ENCODE assay signal across 8 mouse cellular contexts in the genomic region with DNA sequence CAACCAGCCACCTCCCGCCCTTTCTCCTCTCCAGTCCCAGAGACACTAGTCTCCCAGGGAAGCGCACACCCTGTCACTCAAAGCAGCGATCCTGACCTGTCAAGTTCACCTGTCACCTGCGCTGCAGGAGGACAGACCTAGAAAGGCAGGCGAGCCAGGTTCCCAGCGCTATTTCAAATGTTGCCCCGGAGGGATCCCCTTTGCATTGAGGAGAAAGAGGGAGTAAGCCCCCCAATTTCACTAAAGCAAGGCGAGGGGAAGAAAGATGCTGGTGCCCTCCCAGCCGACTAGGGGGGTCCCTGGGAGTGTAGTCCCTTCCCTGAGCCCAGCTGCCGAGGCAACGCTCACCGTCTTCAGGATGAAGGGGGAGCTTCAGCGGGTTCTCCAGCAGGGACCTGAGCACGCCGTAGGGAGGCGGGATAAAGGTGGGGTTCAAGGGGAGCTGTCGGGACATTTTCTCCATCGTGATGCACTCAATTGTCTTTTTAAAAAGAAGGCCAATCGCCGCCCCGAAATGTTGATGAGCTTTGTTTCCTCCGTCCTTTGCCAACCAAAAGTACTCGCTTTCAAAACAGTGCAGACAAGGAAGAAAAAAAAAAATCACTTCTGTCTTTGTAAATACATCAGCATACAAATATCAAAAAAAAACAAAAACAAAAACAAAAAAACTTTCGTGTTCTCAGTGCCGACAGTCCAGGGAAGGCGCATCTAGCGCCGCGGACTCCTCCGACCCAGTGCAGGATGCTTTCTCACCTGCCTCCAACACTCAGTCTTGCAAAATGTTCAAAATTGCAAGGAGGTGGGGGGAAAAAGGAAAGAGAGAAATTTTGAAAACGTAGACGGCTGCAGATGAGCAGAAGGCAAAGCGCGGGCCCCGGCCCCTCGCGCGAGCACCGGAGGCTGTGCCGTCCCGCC. TPM values are rescaled to one million over a fixed set of nuclear protein-coding genes. Genes with fewer than 3 reads are reported as not detected.
DNase-seq lines count a peak whose midpoint lies in the region; ATAC-seq and TF ChIP-seq lines count a peak whose summit lies in the region.

No protein-coding gene starts in this region.

- peak; percentile 95 for DNase-seq in heart, adult 11 months
- no peak for DNase-seq in heart, postnatal 14 days
- peak; percentile 17 for DNase-seq in ES-E14 (ENCODE audit: low read depth, low spot score)
- peak; percentile 34 for DNase-seq in naive thymus-derived CD4-positive, alpha-beta T cell, adult 2 months (ENCODE audit: low read depth)
- no peak for DNase-seq in yolk sac, embryonic 10.5 days (ENCODE audit: low spot score)
- no peak for DNase-seq in adrenal gland, adult 2 months

- no peak overlapping the region for H3K27ac ChIP-seq in ES-E14 (ENCODE audit: insufficient read depth, low read depth, low read length, poor library complexity, severe bottlenecking)
- no peak overlapping the region for H3K27ac ChIP-seq in forebrain, embryonic 15.5 days (replicated peaks)
- no peak overlapping the region for H3K27ac ChIP-seq in kidney, embryonic 16.5 days (ENCODE audit: low read length)

- H3K36me3 ChIP-seq in ES-E14 (ENCODE audit: control insufficient read depth, insufficient read depth, low read length, poor library complexity, severe bottlenecking): no peaks in the 10 kb centered on the region; the same call in 1 of the 2 replicates
- no peaks in the 10 kb centered on the region for H3K36me3 ChIP-seq in forebrain, embryonic 15.5 days
- H3K36me3 ChIP-seq in kidney, embryonic 16.5 days (ENCODE audit: insufficient read depth, low read length): no peaks in the 10 kb centered on the region

- no peaks in the 10 kb centered on the region for H3K9me3 ChIP-seq in ES-E14 (ENCODE audit: control insufficient read depth, insufficient read depth, low read depth, low read length)
- no peaks in the 10 kb centered on the region for H3K9me3 ChIP-seq in forebrain, embryonic 15.5 days
- H3K9me3 ChIP-seq in kidney, embryonic 16.5 days (ENCODE audit: low read length): no peaks in the 10 kb centered on the region

- H3K4me3 ChIP-seq in ES-E14 (ENCODE audit: insufficient read depth in 1 of 2, low read depth in 1 of 2, low read length in 2 of 2, poor library complexity in 1 of 2, severe bottlenecking in 1 of 2): peak overlapping the region; percentile 11 to 58
- H3K4me3 ChIP-seq in forebrain, embryonic 15.5 days: peak overlapping the region; percentile 58
- peak overlapping the region; percentile 53 for H3K4me3 ChIP-seq in kidney, embryonic 16.5 days (ENCODE audit: low read length)

- no peak overlapping the region for H3K9ac ChIP-seq in ES-E14 (ENCODE audit: insufficient read depth, low read depth, low read length, poor library complexity, severe bottlenecking)
- peak overlapping the region; percentile 52 for H3K9ac ChIP-seq in forebrain, embryonic 15.5 days (replicated peaks)
- peak overlapping the region; percentile 36 for H3K9ac ChIP-seq in kidney, embryonic 16.5 days (replicated peaks; ENCODE audit: low read length)

- under 1% methylated on average over 41 of the region's 41 CpGs for WGBS in forebrain, embryonic 15.5 days
- WGBS in kidney, embryonic 16.5 days: under 1% methylated on average over 41 of the region's 41 CpGs

- in situ Hi-C loops in ES-E14 (cut with MboI; ENCODE audit: low sequenced_read_pairs in 2 of 2, unreplicated experiment in 2 of 2): no loop called here

- peaks cover 21% of the 10 kb centered on the region for H3K27me3 ChIP-seq in forebrain, embryonic 15.5 days
- peaks cover 12% of the 10 kb centered on the region for H3K27me3 ChIP-seq in kidney, embryonic 16.5 days (ENCODE audit: insufficient read depth, low read length)

- H3K4me2 ChIP-seq in forebrain, embryonic 15.5 days (replicated peaks): peak overlapping the region; percentile 96
- H3K4me2 ChIP-seq in kidney, embryonic 16.5 days (replicated peaks; ENCODE audit: low read depth, low read length): peak overlapping the region; percentile 90

- ATAC-seq in forebrain, embryonic 15.5 days (replicated peaks): peak; percentile 78
- peak; percentile 47 for ATAC-seq in kidney, embryonic 16.5 days (ENCODE audit: low FRiP score, low TSS enrichment)

- H3K4me1 ChIP-seq in ES-E14 (ENCODE audit: control insufficient read depth in 2 of 2, insufficient read depth in 2 of 2, low read length in 2 of 2, poor library complexity in 1 of 2): peaks cover 3 to 12% of the 10 kb centered on the region in 2 experiments; a peak in 2 of 4 replicates
- H3K4me1 ChIP-seq in forebrain, embryonic 15.5 days: peaks cover 25% of the 10 kb centered on the region
- peaks cover 35% of the 10 kb centered on the region for H3K4me1 ChIP-seq in kidney, embryonic 16.5 days (ENCODE audit: insufficient read depth, low read length)

- intact Hi-C loops in heart, postnatal 14 days (cut with DNase I): loop anchor here (2.0 to 5.0 kb wide), 2 partner anchors 71 to 208 kb away; no protein-coding TSS in a partner anchor

TF ChIP-seq in ES-E14, 5 proteins besides CTCF, POLR2A, EP300 and RAD21:
- no peak for TF ChIP-seq MAFK (IDR thresholded peaks at IDR 0.05; ENCODE audit: insufficient read depth, low read depth, low read length)
- TF ChIP-seq HCFC1 (IDR thresholded peaks at IDR 0.05; ENCODE audit: borderline replicate concordance, insufficient read depth, low read length): no peak
- TF ChIP-seq CHD2 (IDR thresholded peaks at IDR 0.05; ENCODE audit: low read depth, low read length): no peak
- no peak for TF ChIP-seq ZNF384 (IDR thresholded peaks at IDR 0.05; ENCODE audit: low read depth, low read length)
- no peak for TF ChIP-seq ZC3H11A (IDR thresholded peaks at IDR 0.05; ENCODE audit: borderline replicate concordance, low read depth, low read length)
TF ChIP-seq in ES-E14: peak in this region for 0.

RNA-seq across cellular contexts. Expression of a gene that starts 0.5 kb away (rescaled TPM):
- 10 to 100 TPM; 21.8 to 22.4 TPM for total RNA-seq in heart, postnatal 14 days (2021)
- 1.4 and 1.7 TPM in 2 replicates for total RNA-seq in ES-E14 (2012; rRNA removed)
- polyA plus RNA-seq in forebrain, embryonic 15.5 days (2015; fragmentation: Nextera tagmentation; extraction: Ambion mirVana): 4.2 TPM in 2 replicates
- 2.3 and 2.8 TPM in 2 replicates for polyA plus RNA-seq in kidney, embryonic 16.5 days (2015; fragmentation: Nextera tagmentation; extraction: Ambion mirVana)
- 10 to 100 TPM in 1 of 2 experiments, 1 to 10 TPM in 1; 9.0 to 16.4 TPM for total RNA-seq in adrenal gland, adult 2 months (2021)
- 16.8 and 18.0 TPM in 2 replicates for polyA plus RNA-seq in adrenal gland, adult 2 months (2012; rRNA removed)

Comparison
In these comparisons a context has a peak if more than half of its experiments do, and no peak if none do; other contexts are left out.
1. DNase-seq: peak in heart, adult 11 months (single experiment), ES-E14 (single experiment) and naive thymus-derived CD4-positive, alpha-beta T cell, adult 2 months (single experiment); none in heart, postnatal 14 days (0 of 2), yolk sac, embryonic 10.5 days (single experiment) and adrenal gland, adult 2 months (single experiment).
2. Peak in every context shown above with its lines, with median percentiles within 50 percentile points of each other: H3K4me3 ChIP-seq.